Mouse (Mus musculus) liver, embryonic 11.5 days (tissue): ENCODE results near the gene Snta1. TPM values are rescaled to one million over a fixed set of nuclear protein-coding genes. Genes with fewer than 3 reads are reported as not detected.

ENCODE experiments used
- polyA plus RNA-seq: library from polyadenylated mRNA; unstranded; fragments of >200 nt; fragmentation: Nextera tagmentation; extraction: Ambion mirVana; gene quantifications from 2 replicates; pipeline ENCODE4 v1.2.1, GENCODE M21; 2014

Gene Snta1
- polyA plus RNA-seq, 1 experiment from 2014 or later: 2.4 TPM

Other genes starting within 250 kb of the Snta1 start
- gene Bpifa5, start 245.5 kb downstream of the Snta1 start, polyA plus RNA-seq: not detected in 2 replicates
- 0.14 TPM in 1 of 2 replicates, not detected in the other for gene Bpifb1, start 217.3 kb downstream of the Snta1 start, polyA plus RNA-seq
- not detected in 2 replicates for gene Bpifb5, start 184.4 kb downstream of the Snta1 start, polyA plus RNA-seq
- not detected in 2 replicates for gene Bpifb9a, start 150.2 kb downstream of the Snta1 start, polyA plus RNA-seq
- gene Bpifb9b, start 100.9 kb downstream of the Snta1 start, polyA plus RNA-seq: not detected in 2 replicates
- 23.5 and 23.7 TPM in 2 replicates for gene Cdk5rap1, start 35.1 kb downstream of the Snta1 start, polyA plus RNA-seq
- gene Cbfa2t2, start 28.4 kb upstream of the Snta1 start, polyA plus RNA-seq: 23.5 and 23.6 TPM in 2 replicates
- 1.0 and 1.8 TPM in 2 replicates for gene 1700003F12Rik, start 139.0 kb upstream of the Snta1 start, polyA plus RNA-seq
- 0.25 TPM in 1 of 2 replicates, not detected in the other for gene Actl10, start 143.7 kb upstream of the Snta1 start, polyA plus RNA-seq
- 1.9 and 2.4 TPM in 2 replicates for gene Necab3, start 150.8 kb upstream of the Snta1 start, polyA plus RNA-seq
- gene E2f1, start 161.8 kb upstream of the Snta1 start, polyA plus RNA-seq: 12.6 and 14.0 TPM in 2 replicates
- 25.2 and 25.6 TPM in 2 replicates for gene Pxmp4, start 195.6 kb upstream of the Snta1 start, polyA plus RNA-seq
- gene Zfp341, start 205.2 kb upstream of the Snta1 start, polyA plus RNA-seq: 1.3 and 1.5 TPM in 2 replicates
- not detected in 2 replicates for gene 4930519P11Rik, start 205.3 kb upstream of the Snta1 start, polyA plus RNA-seq
- gene Chmp4b, start 243.6 kb upstream of the Snta1 start, polyA plus RNA-seq: 9.3 and 10.9 TPM in 2 replicates